Mouse (Mus musculus): ENCODE data around the gene Olfr988.
"Not testable (repeated sequence)": the region's sequence is repeated elsewhere in the genome, so short reads cannot be mapped to it uniquely, and the experiment has no call there.

Gene Olfr988

DNA sequence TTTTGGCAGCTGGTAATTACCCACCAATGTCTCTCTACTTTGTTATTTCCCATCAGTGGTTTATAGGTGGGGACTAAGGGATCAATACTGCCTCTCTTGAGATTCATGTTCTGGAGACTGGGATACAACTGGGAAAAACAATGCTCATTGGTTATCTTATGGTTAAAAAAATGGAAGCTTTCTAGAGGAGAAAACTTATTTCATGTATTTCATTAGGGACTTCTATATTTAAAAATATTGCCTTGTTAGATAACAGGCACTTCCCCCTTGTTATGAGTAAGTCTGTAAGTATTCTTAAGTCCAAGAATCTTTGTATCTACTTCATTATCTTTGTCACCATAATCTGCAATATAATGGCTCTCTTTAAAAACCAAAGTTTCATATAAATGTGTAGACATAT is at the start of gene Olfr988:
Gene Olfr988 (minus strand): TSS at position 101 of the 400 bp plus-strand sequence.
- not testable (repeated sequence) for DNase-seq

DNA sequence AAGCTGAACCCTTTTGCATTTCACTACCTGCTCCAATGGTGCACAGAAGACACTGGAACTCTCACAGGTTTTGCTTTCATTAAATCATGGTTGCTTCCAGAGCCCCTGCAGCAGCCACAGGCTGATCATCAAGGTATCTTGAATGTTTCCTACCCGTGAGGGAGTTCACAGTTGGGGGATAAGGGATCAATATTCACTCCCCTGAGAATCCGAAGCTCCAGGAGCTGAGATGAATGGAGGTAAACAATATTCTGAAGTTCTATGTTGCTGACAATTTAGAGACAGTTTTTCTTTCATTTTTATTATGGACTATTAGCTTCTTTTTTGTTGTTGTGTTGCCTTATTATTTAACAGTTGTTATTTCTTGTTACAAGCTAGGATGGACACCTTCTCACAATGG is 46.3 kb upstream of the Olfr988 start, which contains the start of gene Olfr992:
Gene Olfr992 (minus strand): TSS at position 101 of the 400 bp plus-strand sequence.
- no peak for DNase-seq

DNA sequence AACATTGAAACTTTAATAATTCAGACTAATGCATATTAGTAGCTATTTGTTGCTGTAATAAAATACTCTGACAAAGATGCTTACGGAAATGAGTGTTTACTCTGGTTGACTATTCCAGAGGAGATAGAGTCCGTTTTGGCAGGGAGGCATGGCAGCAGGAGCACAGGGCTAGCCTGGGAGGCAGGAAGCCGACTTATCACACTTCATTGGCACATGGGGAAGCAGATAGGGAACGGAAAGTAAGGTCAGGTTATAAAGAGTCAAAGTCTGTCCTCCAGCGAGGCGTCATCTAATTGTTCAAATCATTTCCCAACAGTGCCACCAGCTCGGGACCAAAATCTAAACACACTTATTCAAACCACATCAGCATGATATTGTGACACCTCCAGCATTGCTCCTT is 23.1 kb downstream of the Olfr988 start:
- DNase-seq: no peak

DNA sequence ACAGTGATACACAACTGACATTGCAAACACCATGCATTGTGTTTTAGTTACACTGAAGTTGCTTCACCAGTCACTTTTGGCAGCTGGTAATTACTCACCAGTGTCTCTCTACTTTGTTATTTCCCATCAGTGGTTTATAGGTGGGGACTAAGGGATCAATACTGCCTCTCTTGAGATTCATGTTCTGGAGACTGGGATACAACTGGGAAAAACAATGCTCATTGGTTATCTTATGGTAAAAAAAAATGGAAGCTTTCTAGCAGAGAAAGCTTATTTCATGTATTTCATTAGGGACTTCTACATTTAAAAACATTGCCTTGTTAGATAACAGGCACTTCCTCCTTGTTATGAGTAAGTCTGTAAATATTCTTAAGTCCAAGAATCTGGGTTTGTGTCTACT is 23.8 kb downstream of the Olfr988 start, which contains the start of gene Olfr987:
Gene Olfr987 (minus strand): TSS at position 101 of the 400 bp plus-strand sequence.
- not testable (repeated sequence) for DNase-seq

DNA sequence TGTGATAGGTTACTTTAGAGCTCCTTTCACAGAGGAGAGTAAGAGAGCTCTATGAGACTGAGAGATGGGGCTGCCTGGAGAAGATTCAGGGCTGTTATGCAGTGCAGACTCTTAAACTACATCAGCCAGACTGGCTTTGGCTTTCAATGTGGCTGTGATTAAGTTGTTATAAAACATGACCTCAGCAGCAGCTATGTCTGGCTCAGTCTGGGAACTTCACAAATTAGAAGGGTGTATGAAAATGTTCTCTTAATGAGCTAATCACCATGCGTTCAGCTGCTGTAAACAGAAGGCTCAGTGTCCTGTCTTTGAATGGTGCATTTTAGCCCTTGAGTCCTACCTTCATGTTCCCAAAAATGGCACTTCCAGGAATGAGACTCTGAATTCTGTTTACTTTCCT is 43.9 kb downstream of the Olfr988 start:
- DNase-seq: no peak

Measured in kidney, postnatal 10 days (tissue).